Mouse (Mus musculus): Measurements from ENCODE around the gene Ptprg.

Ptprg gene

DNA sequence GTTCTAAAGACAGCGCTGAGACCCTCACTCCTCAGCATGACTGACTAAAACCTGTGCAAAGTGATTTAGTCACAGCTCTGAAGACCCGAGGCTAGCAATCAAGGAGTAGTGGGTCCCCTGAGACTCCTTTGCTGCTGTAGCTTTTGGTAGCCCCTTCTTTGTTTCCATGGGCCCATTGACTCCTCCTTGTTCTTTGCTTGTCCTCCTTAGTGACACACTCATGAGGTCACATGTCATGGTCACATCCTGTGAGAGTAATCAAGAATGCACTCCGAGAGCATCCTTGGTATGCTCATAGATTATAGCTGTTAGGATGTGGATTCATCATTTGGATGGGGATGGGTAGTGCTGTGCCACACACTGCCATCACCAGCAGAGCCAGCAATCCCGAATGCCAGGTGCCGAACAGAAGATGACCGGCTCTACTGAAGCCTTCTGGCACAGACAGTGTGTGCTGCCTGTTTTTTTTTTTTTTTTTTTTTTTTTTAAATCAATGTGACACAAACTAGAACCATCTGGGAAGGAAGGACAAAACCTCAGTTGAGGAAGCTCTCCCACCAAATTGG, 64.9 kb downstream of the Ptprg start:
- no peak for DNase-seq (ENCODE audit: low spot score in 2 of 2)

DNA sequence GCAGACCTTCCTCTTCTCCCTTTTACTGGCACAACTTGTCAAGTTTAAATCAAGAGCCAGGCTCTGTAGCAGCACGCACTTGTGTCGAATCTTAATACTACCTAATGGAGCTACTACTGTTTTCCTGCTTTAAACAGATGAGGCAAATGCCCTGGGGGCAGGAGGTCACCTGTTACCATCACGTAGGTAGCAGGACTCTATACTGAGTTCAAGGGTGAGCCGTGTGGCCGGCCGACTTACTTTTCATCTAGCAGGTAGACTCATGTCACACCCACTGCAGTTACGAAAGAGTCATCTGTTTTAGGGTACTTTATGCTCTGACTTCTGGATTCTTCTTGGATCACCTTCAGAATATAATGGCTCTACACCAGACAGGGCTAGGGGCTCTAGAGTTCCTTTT, 66.3 kb downstream of the Ptprg start:
- DNase-seq (ENCODE audit: low spot score in 2 of 2) = no peak

DNA sequence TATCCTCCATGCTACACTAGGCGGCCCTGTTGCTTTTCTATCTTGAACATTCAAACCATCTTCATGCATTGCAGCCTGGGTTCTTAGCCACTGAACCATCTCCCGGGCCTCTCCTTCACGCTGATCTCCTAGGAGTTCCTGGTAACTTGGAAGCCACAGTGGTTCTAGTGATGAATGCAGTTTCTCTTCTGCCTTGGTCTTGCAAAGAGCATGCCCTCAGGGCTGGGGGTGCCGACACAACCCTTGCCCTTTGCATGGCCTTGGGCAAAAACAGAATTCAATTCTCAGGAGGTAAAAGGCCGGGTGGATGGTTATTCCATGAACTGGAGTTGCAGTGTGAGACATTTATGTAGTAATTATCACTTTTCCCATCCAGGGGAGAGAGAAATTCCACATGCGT, 67.0 kb downstream of the Ptprg start:
- DNase-seq (ENCODE audit: low spot score in 2 of 2) = no peak

DNA sequence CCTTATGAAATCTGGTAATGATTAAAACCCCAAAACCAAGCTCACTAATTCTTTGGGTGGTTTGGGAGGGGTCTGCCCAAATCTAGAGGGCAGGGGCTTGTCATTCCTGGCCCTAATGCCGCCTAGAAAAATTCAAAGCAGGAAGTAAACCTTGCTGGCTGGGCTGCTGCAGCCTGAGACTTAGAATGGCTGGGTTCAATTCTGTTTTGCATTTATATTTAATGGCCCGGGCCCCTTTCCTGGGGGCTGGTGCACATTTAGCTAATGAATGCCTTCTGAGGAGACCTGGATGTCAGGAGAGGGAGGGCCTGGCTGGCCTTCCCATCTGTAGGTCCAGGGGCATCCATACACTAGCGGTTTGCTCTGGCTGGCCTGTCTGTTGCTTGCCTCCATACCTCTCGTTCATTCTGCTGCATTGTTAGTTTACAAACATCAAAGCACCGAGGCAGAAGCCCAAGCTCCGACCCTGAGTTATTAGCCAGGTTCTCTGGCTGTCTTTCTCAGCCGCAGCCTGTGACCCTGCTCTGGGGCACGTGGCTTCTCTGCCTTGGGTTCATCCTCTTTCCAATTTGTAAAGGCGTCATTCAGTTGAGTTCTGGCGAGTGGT, 67.7 kb downstream of the Ptprg start:
- no peak for DNase-seq (ENCODE audit: low spot score in 2 of 2)

DNA sequence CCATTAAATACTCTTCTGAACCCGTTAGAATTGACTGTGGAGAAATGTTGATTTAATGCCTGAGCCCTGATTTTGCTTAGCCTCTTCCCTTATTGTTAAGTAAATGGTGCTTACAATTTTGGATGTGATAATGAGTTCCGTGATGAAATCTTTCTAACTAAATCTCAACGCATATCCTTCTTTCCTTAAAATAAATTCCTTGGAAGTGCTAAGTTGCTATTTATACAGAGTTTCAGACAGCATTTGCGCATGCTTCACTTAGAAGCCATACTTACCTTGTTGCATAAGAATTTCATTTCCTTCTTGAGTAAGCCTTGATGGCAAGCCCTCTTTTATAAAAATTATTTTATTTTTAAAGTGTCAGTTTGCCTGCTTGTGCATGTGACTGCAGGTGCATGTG, 70.2 kb downstream of the Ptprg start:
- DNase-seq (ENCODE audit: low spot score in 2 of 2) = no peak

DNA sequence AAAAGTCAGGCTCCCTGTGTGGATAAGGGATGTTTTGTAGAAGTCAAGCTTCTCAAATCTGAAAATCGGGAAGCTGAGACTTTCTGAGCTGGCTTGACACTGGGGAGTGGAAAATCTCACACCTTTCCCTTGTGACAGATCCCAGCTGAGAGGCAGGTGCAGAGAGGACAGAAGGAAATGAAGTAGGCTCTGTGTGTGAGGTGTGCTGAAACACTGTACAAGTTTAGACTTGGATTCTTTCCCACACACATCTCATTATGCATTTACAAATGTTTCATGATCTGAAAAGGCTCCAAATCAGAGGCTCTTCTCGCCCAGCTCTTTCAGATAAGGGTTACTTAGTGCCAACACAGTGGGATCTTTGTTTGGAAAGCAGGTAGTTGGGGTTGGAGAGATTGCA, 77.4 kb downstream of the Ptprg start:
- no peak for DNase-seq (ENCODE audit: low spot score in 2 of 2)

DNA sequence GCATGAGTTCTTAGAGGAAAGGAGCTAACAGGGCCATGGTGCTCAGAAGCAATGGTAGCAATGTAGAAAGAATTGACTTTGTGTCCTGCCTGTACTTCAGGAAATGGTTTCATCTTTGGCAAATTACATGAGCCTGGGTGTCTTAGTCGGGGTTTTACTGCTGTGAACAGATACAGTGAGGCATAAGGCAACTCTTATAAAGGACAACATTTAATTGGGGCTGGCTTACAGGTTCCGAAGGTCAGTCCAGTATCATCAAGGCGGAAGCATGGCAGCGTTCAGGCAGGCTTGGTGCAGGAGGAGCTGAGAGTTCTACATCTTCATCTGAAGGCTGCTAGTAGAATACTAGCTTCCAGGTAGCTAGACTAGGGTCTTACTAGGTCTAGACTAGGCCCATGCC, 78.2 kb downstream of the Ptprg start:
- DNase-seq (ENCODE audit: low spot score in 2 of 2) = no peak

DNA sequence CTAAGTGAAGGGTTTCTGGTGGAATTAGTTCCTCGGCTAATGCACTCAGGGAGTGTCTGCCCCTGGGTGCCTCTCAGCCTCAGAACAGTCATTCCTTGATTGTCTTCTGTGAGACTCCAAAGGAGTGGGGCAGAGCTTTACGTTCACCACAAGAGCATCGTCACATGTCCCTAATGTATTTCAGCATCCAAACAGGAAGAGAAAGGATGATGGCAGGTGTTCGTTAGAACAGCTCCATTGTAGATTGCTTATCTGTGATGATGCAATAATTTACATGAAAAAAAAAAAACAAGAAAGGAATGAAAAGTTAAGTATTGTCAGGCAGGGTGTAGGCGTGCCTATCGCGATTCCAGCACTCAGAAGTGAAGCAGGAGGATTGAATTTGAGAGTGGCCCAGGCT, 84.3 kb downstream of the Ptprg start:
- DNase-seq (ENCODE audit: low spot score in 2 of 2) = no peak

DNA sequence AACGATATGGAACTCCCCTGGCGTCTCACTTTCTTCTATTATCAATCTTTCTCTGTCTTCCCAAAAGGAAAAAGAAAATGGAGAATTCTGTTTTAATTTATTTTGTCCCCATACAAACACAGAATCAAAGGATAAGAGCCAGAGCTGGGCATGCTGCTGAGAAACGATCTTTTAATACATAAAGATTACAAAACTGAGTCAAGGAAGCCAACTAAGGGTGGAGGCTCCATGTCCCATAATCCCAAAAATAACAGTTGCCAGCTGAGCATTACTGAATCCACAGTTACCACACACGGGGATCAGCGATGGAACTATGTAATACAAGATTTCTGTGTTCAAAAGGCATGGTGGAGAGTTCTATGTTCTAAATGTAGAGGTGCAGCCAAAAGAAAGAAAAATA, 86.0 kb downstream of the Ptprg start:
- no peak for DNase-seq (ENCODE audit: low spot score in 2 of 2)

DNA sequence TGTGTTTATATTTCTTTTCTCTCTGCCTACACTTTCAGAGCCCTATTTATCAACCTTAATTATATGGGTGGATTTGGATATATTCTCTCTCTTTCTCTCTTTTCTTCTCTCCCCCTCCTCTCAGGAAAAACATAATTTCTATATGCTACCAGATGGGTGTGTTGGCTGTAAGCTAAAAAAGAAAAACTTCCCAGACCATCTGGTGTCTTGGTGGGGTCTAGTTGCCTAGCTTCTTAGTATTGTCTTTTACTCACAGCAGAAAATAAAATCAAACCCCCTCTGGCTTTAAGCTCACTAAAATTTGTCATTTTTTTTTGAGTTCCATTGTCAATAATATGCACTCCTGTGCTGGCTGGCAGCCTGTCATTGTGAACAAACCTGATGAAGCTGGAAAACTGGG, 87.0 kb downstream of the Ptprg start:
- DNase-seq (ENCODE audit: low spot score in 2 of 2) = no peak

DNA sequence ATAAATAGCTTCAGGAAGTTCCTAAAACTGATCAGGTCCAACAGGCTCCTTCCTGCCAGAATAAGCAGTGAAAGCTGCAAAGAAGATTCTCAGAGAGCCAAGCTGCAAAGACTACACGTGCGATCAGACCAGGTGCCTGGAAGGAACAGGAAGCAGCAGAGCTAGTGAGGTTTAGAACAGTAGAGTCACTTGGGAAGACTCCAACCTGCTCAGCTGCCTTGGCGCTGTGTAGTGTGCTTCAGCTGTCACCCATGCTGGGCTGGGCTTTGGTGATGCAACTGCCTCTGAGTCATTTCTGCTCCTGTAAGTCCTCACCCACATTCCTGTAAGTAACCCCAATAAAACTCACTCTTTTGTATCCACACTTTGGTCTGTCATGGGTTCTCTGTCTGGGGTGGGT, 87.7 kb downstream of the Ptprg start:
- DNase-seq (ENCODE audit: low spot score in 2 of 2) = no peak

DNA sequence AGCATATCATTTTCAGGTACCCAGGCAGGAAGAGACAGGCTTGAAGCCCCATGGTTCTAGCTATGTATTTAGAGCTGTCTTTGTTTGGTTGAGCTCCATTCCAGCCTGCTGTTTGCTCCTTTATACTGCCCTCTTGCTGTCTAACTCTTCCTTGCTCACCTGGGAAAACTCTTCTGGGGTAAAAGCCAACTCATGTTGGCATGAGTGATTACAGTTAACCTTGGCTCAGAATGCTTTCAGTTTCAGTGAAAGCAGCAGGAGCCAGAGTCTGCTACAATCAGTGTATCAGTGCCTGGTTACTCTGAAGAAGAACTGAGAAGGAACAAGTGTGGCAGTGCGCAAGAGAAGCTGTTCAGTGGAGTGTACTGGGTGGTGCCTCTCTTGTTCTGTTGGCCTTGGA, 89.6 kb downstream of the Ptprg start:
- no peak for DNase-seq (ENCODE audit: low spot score in 2 of 2)

DNA sequence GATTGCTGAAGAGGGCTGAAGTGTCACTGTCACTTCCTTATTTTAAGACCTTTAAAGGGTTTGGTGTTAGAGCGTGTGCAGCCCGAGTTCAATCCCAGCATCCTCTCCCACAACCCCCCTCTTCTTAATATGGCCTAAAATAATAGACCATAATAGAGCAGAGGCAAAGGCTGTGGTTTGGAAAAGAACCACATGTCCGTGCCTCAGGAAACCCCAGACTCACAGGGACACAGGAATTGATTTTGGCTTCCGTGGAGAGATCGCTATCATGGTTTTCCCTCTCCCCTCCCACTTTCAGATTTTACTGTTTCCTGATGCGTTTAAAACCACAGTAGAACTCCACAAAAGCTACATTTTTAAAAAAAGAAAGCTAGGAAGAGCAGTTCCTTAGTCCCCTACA, 104.0 kb downstream of the Ptprg start:
- no peak for DNase-seq (ENCODE audit: low spot score in 2 of 2)

DNA sequence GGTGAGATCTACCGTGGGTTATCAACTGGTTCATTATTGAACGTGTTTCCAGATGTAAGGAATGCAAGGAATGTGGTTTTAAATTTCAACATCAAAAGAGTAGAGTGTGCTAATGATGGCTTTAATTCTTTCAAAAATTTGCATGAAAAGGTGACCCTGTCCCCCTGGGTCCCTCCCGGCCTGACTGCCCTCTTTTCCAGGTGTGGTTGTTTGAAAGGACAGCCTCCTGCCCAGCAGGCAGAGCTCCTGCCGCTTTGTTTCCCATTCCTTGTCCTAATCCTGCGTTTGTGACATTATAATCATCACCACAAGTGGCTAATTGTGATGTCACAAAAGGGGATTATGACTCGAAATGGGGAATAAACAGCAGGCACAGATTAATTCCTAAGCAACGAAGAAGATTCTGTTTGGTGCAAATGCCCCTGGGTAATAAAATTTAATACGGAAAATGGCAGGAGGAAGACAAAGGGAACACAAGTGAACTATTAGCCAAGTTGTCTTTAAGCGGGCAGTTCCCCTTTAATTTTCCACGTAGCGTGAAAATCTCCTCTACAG, 110.4 kb downstream of the Ptprg start:
- no peak for DNase-seq (ENCODE audit: low spot score in 2 of 2)

DNA sequence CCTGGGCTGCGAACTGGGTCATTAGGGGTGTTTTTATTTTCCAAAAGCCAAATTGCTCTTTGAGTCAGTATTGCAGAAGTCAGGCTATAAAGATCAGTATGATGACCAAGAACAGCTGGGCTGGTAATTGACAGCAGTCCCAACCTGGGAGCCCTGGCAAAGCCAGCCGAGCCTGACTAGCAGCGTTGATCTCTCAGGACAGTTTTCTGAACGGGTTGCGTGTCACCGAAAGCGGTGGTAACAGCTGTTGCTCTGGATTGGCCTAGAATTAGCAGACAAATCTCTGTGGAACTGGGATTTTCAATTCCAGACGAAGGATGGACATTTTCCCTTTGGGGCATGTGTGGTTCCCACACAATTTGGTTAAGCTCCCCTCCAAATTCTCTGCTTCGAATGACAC, 111.0 kb downstream of the Ptprg start:
- DNase-seq (ENCODE audit: low spot score in 2 of 2) = no peak

DNA sequence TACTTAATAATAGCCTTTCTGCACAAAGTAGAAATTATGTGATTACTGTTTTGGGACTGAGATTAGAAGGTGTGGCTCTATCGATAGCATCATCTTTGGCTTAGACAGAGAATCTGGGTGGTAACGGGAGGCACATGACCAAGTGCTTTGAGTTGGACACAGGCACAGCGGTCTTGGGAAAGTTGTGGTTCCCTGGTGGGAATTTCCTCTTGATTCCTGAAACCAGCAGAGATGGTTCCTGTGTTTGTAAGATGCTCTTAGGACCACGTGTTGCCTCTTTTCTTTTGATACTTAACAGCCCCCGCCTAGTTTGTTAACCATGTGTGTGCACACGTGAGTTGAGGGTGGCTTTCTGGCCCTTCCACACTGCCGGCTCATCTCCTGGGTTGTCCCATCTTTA, 111.7 kb downstream of the Ptprg start:
- no peak for DNase-seq (ENCODE audit: low spot score in 2 of 2)

DNA sequence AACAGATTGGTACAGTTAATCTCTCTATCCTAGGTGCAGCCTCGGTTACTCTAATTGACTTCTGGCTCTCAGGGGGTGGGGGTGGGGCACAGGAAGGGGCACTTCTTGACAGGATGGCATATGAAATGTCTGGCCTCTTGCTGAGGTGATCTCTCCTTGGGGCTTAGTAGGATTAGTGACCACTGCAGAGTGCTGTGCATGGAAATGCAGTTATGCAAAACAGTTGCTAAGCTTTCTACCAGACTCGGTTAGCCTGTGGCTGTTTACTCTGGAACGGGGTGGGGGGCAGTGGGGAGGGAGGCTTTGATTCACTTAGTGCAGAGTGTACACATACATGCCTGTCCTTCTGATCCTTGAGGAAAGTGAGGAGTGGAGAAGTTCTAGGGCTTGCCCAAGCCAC, 114.4 kb downstream of the Ptprg start:
- DNase-seq (ENCODE audit: low spot score in 2 of 2) = no peak

DNA sequence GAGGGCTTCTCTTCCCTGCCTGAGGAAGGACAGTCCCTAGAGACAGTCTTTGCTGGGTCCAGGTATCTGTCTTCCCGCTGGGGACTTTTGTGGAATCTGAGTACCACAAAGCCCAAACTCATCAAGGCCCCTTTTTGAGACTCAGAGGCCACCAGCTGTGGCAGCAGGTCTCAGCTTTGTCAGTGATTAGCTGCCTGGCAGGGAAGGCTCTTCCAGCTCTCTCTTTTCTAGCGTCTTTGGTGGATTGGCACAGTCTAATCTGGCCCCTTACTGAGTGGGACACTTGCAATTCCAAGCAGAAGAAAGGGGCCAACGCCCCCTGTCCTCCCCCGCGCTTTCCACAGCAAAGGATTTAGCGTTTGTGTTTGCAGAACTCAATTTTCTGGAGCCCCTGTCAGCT, 117.5 kb downstream of the Ptprg start:
- DNase-seq (ENCODE audit: low spot score in 2 of 2) = no peak

DNA sequence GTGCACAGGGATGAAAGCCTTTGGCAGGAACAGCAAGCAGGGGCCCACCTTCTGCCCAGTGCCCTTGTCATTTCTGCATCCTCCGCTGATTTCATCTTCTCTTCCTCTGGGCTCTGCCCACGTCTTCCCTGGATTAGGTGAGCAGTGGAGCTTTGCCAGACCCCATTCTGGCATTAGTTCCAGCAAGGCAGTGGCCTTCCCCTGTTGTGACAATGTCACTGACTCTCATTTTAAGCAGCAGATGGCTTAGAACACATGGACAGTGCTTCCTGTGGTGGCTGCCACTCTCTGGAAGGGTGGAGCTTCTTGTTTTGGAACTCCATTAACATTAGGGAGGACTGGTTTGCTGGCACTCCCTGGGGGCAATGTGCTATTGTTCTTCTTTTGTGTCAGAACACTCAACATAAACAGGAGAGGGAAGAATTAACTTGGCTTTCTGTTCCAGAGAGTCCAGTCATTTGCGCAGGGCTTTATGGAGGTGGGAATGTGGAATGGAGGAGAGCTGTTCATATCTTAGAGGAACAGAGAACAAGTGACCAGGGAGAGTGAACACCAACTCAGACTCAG, 119.7 kb downstream of the Ptprg start:
- no peak for DNase-seq (ENCODE audit: low spot score in 2 of 2)

DNA sequence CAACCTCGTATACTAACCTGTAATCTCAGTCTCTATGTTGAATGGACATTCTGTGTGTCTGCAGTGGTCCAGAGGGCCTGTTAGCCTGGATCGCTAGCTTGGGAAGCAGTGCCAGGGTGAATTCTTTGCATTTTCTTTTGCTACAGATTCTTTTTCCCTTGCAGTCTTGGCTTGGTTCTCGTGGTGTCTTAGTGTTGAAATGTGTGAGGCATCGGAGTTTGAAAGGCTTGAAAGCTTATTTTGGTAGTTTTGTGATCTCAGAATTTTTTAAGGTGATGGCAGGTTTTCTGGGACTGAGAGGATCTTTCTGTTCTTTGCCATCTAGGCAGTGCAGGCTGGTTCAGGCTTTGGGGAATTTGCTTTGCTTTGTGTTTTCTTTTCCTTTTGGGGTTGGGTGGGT, 124.9 kb downstream of the Ptprg start:
- DNase-seq (ENCODE audit: low spot score in 2 of 2) = no peak

DNA sequence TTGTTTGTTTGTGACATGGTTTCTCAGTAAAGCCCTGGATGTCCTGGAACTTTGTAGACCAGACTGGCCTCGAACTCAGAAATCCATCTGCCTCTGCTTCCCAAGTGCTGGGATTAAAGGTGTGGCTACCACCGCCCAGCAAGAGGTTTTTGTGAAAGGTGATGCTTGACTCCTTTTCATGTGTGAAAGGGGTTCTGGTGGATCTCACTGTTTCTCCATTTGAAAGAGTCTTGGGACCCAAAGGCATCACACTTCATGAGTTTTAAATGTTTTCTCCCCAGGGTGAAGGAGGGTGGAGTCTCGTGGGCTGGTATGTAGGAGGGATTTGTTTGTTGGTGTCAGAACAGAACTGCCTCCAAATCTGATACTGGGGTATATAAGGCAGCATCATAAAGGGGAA, 126.4 kb downstream of the Ptprg start:
- DNase-seq (ENCODE audit: low spot score in 2 of 2) = no peak

DNA sequence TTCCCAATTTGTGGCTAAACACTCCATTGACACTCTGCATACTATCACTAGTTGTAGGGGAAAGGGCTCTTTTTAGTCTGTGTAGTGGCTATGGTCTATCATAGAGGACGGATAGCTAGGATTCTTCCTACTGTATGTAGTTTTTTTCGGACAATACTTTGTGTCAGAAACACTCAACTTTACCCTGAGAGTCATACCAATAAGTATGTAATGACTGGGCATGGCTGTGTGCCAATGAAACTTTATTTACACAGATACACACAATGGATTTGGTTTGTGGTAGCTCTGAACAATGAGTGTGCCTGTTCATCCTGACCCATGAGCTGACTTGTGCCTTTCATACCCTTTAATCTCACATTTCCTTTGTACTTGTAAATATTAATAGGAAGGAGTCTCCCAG, 127.3 kb downstream of the Ptprg start:
- DNase-seq (ENCODE audit: low spot score in 2 of 2) = no peak

DNA sequence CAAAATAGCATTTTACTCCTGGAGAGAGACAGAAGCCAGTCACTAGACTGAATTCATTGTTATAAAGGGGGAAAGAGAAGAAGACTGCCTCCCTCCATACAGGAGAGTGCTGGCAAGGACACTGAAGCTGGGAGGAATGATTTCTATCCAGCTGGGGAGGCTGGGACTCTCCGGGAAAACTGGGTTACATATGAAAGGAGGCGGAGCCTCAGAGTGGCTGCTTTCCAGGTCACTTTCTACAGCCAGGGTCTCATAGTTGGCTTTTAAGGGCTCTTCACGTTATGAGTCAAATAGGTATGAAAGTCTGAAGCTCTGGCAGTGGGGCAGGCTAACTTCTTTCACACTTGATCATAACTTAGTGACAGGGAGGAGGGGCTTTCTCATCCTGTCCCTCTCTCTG, 129.1 kb downstream of the Ptprg start:
- DNase-seq (ENCODE audit: low spot score in 2 of 2) = no peak
